ENCODE assay signal across 9 mouse cellular contexts in the genomic region with DNA sequence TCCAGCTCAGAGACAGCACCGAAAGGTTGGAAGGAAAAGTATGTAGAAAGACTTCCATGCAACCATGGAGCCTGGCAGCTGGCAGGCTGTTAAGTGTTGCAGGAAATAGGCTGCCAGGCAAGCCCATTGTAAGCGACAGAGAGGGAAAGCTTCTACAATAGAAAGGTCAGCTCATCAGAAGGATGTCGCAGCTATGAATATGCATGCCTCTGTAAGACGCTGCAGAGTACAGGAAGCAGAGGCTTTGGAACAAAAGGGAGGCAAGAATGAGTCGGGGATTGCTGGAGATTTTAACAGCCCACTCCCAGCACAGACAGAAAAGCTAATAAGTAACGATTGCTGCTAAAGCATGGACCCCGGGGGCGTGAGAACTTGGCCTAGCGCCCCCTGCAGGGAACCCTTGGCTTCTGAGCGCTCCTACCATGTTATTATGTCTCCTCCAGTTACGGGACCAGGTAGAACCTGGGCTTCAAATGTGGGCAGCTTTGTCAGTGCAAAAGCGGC. TPM values are rescaled to one million over a fixed set of nuclear protein-coding genes. Genes with fewer than 3 reads are reported as not detected.
DNase-seq lines count a peak whose midpoint lies in the region; ATAC-seq and TF ChIP-seq lines count a peak whose summit lies in the region.
"Had no signal": no experiment of that assay in that cellular context is flagged by ENCODE, and none has a peak within 500 bp of the region (broad histone marks: within the 10 kb centered on the region; RNA-seq: fewer than 3 reads in every experiment).

No protein-coding gene starts in this region.

- intact Hi-C loops in heart, postnatal 14 days (cut with DNase I), result loop anchor here (5.0 kb wide), 1 partner anchor 56 kb away; no protein-coding TSS in a partner anchor

- 29% methylated on average over 12 of the region's 12 CpGs for WGBS in heart, embryonic 12.5 days
- WGBS in embryonic facial prominence, embryonic 14.5 days, result 31% methylated on average over 12 of the region's 12 CpGs

- in situ Hi-C loops in ES-E14 (cut with MboI; ENCODE audit: low sequenced_read_pairs in 2 of 2, unreplicated experiment in 2 of 2), result no loop called here

- H3K36me3 ChIP-seq in heart, embryonic 12.5 days, result no peaks in the 10 kb centered on the region
- H3K36me3 ChIP-seq in ES-E14 (ENCODE audit: control insufficient read depth, insufficient read depth, low read length, poor library complexity, severe bottlenecking) (no peaks in the 10 kb centered on the region), myocyte (ENCODE audit: control insufficient read depth, insufficient read depth) (no peaks in the 10 kb centered on the region)
- H3K36me3 ChIP-seq in embryonic facial prominence, embryonic 14.5 days (ENCODE audit: control insufficient read depth, insufficient read depth, low read length), result no peaks in the 10 kb centered on the region
- H3K36me3 ChIP-seq: liver, embryonic 15.5 days had no signal

- ATAC-seq in heart, embryonic 12.5 days (ENCODE audit: insufficient number of reproducible peaks, low FRiP score), result 0 out of 2 replicates have a peak, but pooled peaks have one; percentile 12
- peak; percentile 36; the same call in 1 of the 2 replicates for ATAC-seq in embryonic facial prominence, embryonic 14.5 days (ENCODE audit: low read depth)

- H3K9ac ChIP-seq in heart, embryonic 12.5 days, result no peak overlapping the region
- H3K9ac ChIP-seq in ES-E14 (ENCODE audit: insufficient read depth, low read depth, low read length, poor library complexity, severe bottlenecking), result no peak overlapping the region
- H3K9ac ChIP-seq in embryonic facial prominence, embryonic 14.5 days (ENCODE audit: low read depth, low read length), result no peak overlapping the region
- H3K9ac ChIP-seq: liver, embryonic 15.5 days had no signal

- no peak for TF ChIP-seq POLR2A in myocyte (IDR thresholded peaks at IDR 0.05; ENCODE audit: insufficient read length, low read depth)

- H3K27ac ChIP-seq in heart, embryonic 12.5 days (ENCODE audit: poor library complexity, severe bottlenecking), result peak overlapping the region; percentile 73
- no peak overlapping the region for H3K27ac ChIP-seq in ES-E14 (ENCODE audit: insufficient read depth, low read depth, low read length, poor library complexity, severe bottlenecking)
- peak overlapping the region; percentile 42 for H3K27ac ChIP-seq in embryonic facial prominence, embryonic 14.5 days (replicated peaks; ENCODE audit: low read depth, low read length)
- H3K27ac ChIP-seq: liver, embryonic 15.5 days had no signal

- H3K4me2 ChIP-seq in heart, embryonic 12.5 days, result peak overlapping the region; percentile 32
- peak overlapping the region; percentile 13 for H3K4me2 ChIP-seq in embryonic facial prominence, embryonic 14.5 days (ENCODE audit: low read depth, low read length)
- H3K4me2 ChIP-seq in myocyte (ENCODE audit: low read depth), result peak overlapping the region; percentile 42
- H3K4me2 ChIP-seq: liver, embryonic 15.5 days had no signal

- H3ac ChIP-seq in myocyte (ENCODE audit: control insufficient read depth, insufficient read length), result no peak overlapping the region

- DNase-seq in heart, postnatal 14 days, result no peak
- DNase-seq in ES-E14 (ENCODE audit: low read depth, low spot score), result peak; percentile 76
- DNase-seq in embryonic facial prominence, embryonic 14.5 days (ENCODE audit: low spot score), result peak; percentile 54
- peak; percentile 55 for DNase-seq in kidney, postnatal 10 days
- DNase-seq in urinary bladder, postnatal 10 days (ENCODE audit: low spot score), result no peak
- DNase-seq in urinary bladder, adult 18-20 months (ENCODE audit: low spot score in 2 of 2), result no peak

- no peak overlapping the region for H3K4me3 ChIP-seq in heart, embryonic 12.5 days
- H3K4me3 ChIP-seq in ES-E14 (ENCODE audit: insufficient read depth in 1 of 2, low read depth in 1 of 2, low read length in 2 of 2, poor library complexity in 1 of 2, severe bottlenecking in 1 of 2) (peak overlapping the region; percentile 5 to 30; a peak in 2 of 4 replicates), myocyte (no peak overlapping the region)
- no peak overlapping the region for H3K4me3 ChIP-seq in embryonic facial prominence, embryonic 14.5 days (ENCODE audit: low read depth, low read length)
- H3K4me3 ChIP-seq: liver, embryonic 15.5 days had no signal

- H3K27me3 ChIP-seq in heart, embryonic 12.5 days (replicated peaks), result no peaks in the 10 kb centered on the region
- no peaks in the 10 kb centered on the region for H3K27me3 ChIP-seq in embryonic facial prominence, embryonic 14.5 days (replicated peaks; ENCODE audit: control insufficient read depth, insufficient read depth, low read length)
- H3K27me3 ChIP-seq in myocyte (ENCODE audit: control insufficient read depth, insufficient read depth, insufficient read length), result no peaks in the 10 kb centered on the region

- H3K4me1 ChIP-seq in heart, embryonic 12.5 days (replicated peaks), result peaks cover 34% of the 10 kb centered on the region
- H3K4me1 ChIP-seq in ES-E14 (ENCODE audit: control insufficient read depth in 2 of 2, insufficient read depth in 2 of 2, low read length in 2 of 2, poor library complexity in 1 of 2), result peaks cover 3 to 23% of the 10 kb centered on the region in 2 experiments; a peak in 3 of 4 replicates
- peaks cover 16% of the 10 kb centered on the region for H3K4me1 ChIP-seq in embryonic facial prominence, embryonic 14.5 days (ENCODE audit: control insufficient read depth, insufficient read depth, low read length)

- H3K79me2 ChIP-seq in myocyte (ENCODE audit: control insufficient read depth, insufficient read depth), result no peaks in the 10 kb centered on the region

- peaks cover 6% of the 10 kb centered on the region; the same call in 1 of the 2 replicates for H3K9me3 ChIP-seq in heart, embryonic 12.5 days (replicated peaks)
- H3K9me3 ChIP-seq in ES-E14 (ENCODE audit: control insufficient read depth, insufficient read depth, low read depth, low read length), result no peaks in the 10 kb centered on the region
- no peaks in the 10 kb centered on the region for H3K9me3 ChIP-seq in embryonic facial prominence, embryonic 14.5 days (ENCODE audit: control insufficient read depth, low read length)
- H3K9me3 ChIP-seq: liver, embryonic 15.5 days had no signal

TF ChIP-seq in ES-E14, 5 proteins besides CTCF, POLR2A, EP300 and RAD21:
- 0 out of 2 replicates have a peak, but pooled peaks have one; percentile 40 for TF ChIP-seq MAFK (IDR thresholded peaks at IDR 0.05; ENCODE audit: insufficient read depth, low read depth, low read length)
- TF ChIP-seq HCFC1 (IDR thresholded peaks at IDR 0.05; ENCODE audit: borderline replicate concordance, insufficient read depth, low read length), result no peak
TF ChIP-seq in ES-E14: peak in this region for 1.

TF ChIP-seq in myocyte, 11 proteins besides CTCF, POLR2A, EP300 and RAD21:
- TF ChIP-seq TCF3 (IDR thresholded peaks at IDR 0.05; ENCODE audit: insufficient read length, low read depth) (no peak), E2F4 (IDR thresholded peaks at IDR 0.05; ENCODE audit: insufficient read depth) (no peak), MYOG (IDR thresholded peaks at IDR 0.05; ENCODE audit: control insufficient read depth in 1 of 3, insufficient read depth in 1 of 3, insufficient read length in 2 of 3, low read depth in 2 of 3) (no peak), SRF (IDR thresholded peaks at IDR 0.05; ENCODE audit: control insufficient read depth, insufficient read length, low read depth) (no peak)
TF ChIP-seq in myocyte: peak in this region for 0.

RNA-seq across cellular contexts. Expression of gene Traf3, which starts 23.1 kb away (rescaled TPM):
- 10.5 and 11.9 TPM in 2 replicates for polyA plus RNA-seq in heart, embryonic 12.5 days (2016; fragmentation: Nextera tagmentation; extraction: Ambion mirVana)
- total RNA-seq in heart, postnatal 14 days (2021), result 10 to 100 TPM; 12.4 to 15.5 TPM
- 12.4 and 14.8 TPM in 2 replicates for total RNA-seq in ES-E14 (2012; rRNA removed)
- 12.5 and 13.4 TPM in 2 replicates for polyA plus RNA-seq in embryonic facial prominence, embryonic 14.5 days (2014; fragmentation: Nextera tagmentation; extraction: Ambion mirVana)
- polyA plus RNA-seq in myocyte (2012; fragmentation: generic; extraction: Trizol), result 8.7 TPM

RNA-seq across cellular contexts. Expression of gene 4930595D18Rik, which starts 41.2 kb away (rescaled TPM):
- not detected in 2 replicates for polyA plus RNA-seq in heart, embryonic 12.5 days (2016; fragmentation: Nextera tagmentation; extraction: Ambion mirVana)
- not detected for total RNA-seq in heart, postnatal 14 days (2021)
- not detected in 2 replicates for total RNA-seq in ES-E14 (2012; rRNA removed)
- polyA plus RNA-seq in embryonic facial prominence, embryonic 14.5 days (2014; fragmentation: Nextera tagmentation; extraction: Ambion mirVana), result not detected in 2 replicates
- not detected for polyA plus RNA-seq in myocyte (2012; fragmentation: generic; extraction: Trizol)
- polyA plus RNA-seq: liver, embryonic 15.5 days had no signal

Comparison
In these comparisons a context has a peak if more than half of its experiments do, and no peak if none do; other contexts are left out.
1. H3K4me3 ChIP-seq: peak in ES-E14 (2 of 2); none in heart, embryonic 12.5 days (single experiment), embryonic facial prominence, embryonic 14.5 days (single experiment) and myocyte (single experiment).
2. DNase-seq: peak in ES-E14 (single experiment), embryonic facial prominence, embryonic 14.5 days (single experiment) and kidney, postnatal 10 days (single experiment); none in heart, postnatal 14 days (0 of 2), urinary bladder, postnatal 10 days (single experiment) and urinary bladder, adult 18-20 months (0 of 2).
3. Peak in every context shown above with its lines, with median percentiles within 50 percentile points of each other: H3K4me2 ChIP-seq.